Mouse (Mus musculus) liver, adult 2 months (tissue): ENCODE data around the gene Chga. TPM values are rescaled to one million over a fixed set of nuclear protein-coding genes. Genes with fewer than 3 reads are reported as not detected.
A peak's percentile ranks its signal among the peaks of the same experiment; 100 is the strongest.

ENCODE experiments used
- DNase-seq: peaks from one replicate; pipeline ENCODE4 v3.0.0-alpha.2; 2011; ENCODE audit warnings: low read depth, low spot score; ENCODE audit errors: extremely low read depth
- H3K27ac ChIP-seq: fragments of 200-500 bp; replicated peaks from 2 replicates; pipeline ENCODE4 v1.5.1; 2012; ENCODE audit warnings: low read depth, mild to moderate bottlenecking, control low read depth, inconsistent platforms, low read length; ENCODE audit not compliant: insufficient read depth
- H3K27me3 ChIP-seq: fragments of 200-500 bp; 2 replicates; pipeline ENCODE4 v1.6.1; 2012; ENCODE audit warnings: mild to moderate bottlenecking, moderate library complexity, low read length, inconsistent platforms; ENCODE audit not compliant: control insufficient read depth, insufficient read depth
- H3K36me3 ChIP-seq: fragments of 200-500 bp; 2 replicates; pipeline ENCODE4 v1.6.1; 2012; ENCODE audit warnings: low read length, inconsistent platforms; ENCODE audit not compliant: control insufficient read depth, insufficient read depth
- H3K4me1 ChIP-seq: fragments of 200-500 bp; 2 replicates; pipeline ENCODE4 v1.6.1; 2011; ENCODE audit warnings: low read length; ENCODE audit not compliant: control insufficient read depth, insufficient read depth
- H3K4me3 ChIP-seq: fragments of 200-500 bp; 2 replicates; pipeline ENCODE4 v1.5.1; 2011; ENCODE audit warnings: low read depth, mild to moderate bottlenecking, control low read depth, low read length, moderate library complexity; ENCODE audit not compliant: insufficient read depth
- H3K79me2 ChIP-seq: fragments of 200-500 bp; 2 replicates; pipeline ENCODE4 v1.6.1; 2012; ENCODE audit warnings: inconsistent platforms, mild to moderate bottlenecking, low read length, moderate library complexity; ENCODE audit not compliant: control insufficient read depth, insufficient read depth
- H3K9ac ChIP-seq: fragments of 200-500 bp; 2 replicates; pipeline ENCODE4 v1.6.1; 2012; ENCODE audit warnings: low read depth, mild to moderate bottlenecking, control low read depth, inconsistent platforms, low read length
- CTCF ChIP-seq: fragments of 200-500 bp; IDR thresholded peaks from 2 replicates; pipeline ENCODE4 v1.5.1; 2011; ENCODE audit warnings: low read depth, low read length, control low read depth
- POLR2A ChIP-seq: fragments of 200-500 bp; IDR thresholded peaks from 2 replicates; pipeline ENCODE4 v1.6.1; 2011; ENCODE audit warnings: low read length, control low read depth; ENCODE audit not compliant: insufficient read depth; ENCODE audit errors: extremely low read depth
- WGBS: fragments of 180-500 bp; shearing (Covaris S2); methylation state at CpG from one replicate; pipeline ENCODE4 v1.1.7; 2018; 5-methylcytosine and 5-hydroxymethylcytosine counted together
- polyA plus RNA-seq: library from polyadenylated mRNA; depleted of rRNA; stranded (reverse); fragments of >200 nt; gene quantifications from 2 replicates; pipeline ENCODE4 v1.2.3, GENCODE M21; 2012
- total RNA-seq: library from RNA; depleted of rRNA; stranded (reverse); fragments of >200 nt; gene quantifications from 2 replicates; pipeline ENCODE4 v1.2.3, GENCODE M21; 2014

The Chga gene
- total and polyA plus RNA-seq, 2 experiments: not detected

DNA sequence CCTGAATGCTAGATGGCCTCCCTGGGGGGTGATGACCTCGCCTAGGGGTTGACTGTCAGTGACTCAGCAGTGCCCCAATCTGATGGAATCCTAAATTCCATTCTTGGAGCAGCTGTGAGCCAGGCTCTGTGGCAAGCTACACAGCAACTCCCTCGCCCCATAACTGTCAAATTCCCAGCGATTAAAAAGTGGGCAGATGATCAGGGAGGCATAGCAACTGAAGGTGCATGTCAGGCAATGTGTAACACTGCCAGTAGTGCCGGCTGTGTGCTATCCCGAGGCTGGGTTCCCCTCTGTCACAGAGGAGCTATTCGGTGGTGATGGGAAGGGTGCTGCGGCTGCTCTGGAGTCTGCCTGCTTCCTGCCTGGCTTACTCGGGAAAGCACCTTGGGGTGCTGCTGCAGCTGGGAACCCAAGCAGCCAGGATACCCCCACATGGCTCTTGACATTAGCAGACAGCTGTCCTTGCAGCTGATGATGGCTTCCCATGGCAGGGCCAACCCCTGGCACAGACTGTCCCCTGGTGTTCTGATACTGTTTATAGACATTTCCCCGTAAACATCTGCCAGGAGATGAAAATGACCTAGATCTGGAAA lies 31.6 kb downstream of the Chga start:
- H3K36me3 ChIP-seq: no peaks in the 10 kb centered on the region
- no peak for TF ChIP-seq POLR2A
- TF ChIP-seq CTCF: no peak

GRCm38 (mm10) chr12:102587106-102587505 lies 32.3 kb downstream of the Chga start:
- Histone ChIP-seq H3K36me3 (no peaks in the 10 kb centered on the region), H3K4me1 (no peaks in the 10 kb centered on the region)
- 91% methylated on average over 8 of the region's 8 CpGs for WGBS

More for the DNA sequence above, 31.6 kb downstream of the Chga start:
- DNase-seq: no peak
- no peak overlapping the region for H3K9ac ChIP-seq
- WGBS: 81% methylated on average over 9 of the region's 9 CpGs
- H3K27me3 ChIP-seq: no peaks in the 10 kb centered on the region
- H3K4me1 ChIP-seq: no peaks in the 10 kb centered on the region
- H3K27ac ChIP-seq: no peak overlapping the region
- no peaks in the 10 kb centered on the region for H3K79me2 ChIP-seq
- no peak overlapping the region for H3K4me3 ChIP-seq

GRCm38 (mm10) chr12:102590711-102591360 lies 36.1 kb downstream of the Chga start:
- H3K36me3 ChIP-seq: no peaks in the 10 kb centered on the region

More at GRCm38 (mm10) chr12:102587106-102587505, 32.3 kb downstream of the Chga start:
- H3K4me3 ChIP-seq: no peak overlapping the region
- no peaks in the 10 kb centered on the region for H3K79me2 ChIP-seq
- TF ChIP-seq POLR2A (no peak), CTCF (no peak)
- DNase-seq: no peak
- no peak overlapping the region for H3K9ac ChIP-seq
- H3K27me3 ChIP-seq: no peaks in the 10 kb centered on the region
- no peak overlapping the region for H3K27ac ChIP-seq

DNA sequence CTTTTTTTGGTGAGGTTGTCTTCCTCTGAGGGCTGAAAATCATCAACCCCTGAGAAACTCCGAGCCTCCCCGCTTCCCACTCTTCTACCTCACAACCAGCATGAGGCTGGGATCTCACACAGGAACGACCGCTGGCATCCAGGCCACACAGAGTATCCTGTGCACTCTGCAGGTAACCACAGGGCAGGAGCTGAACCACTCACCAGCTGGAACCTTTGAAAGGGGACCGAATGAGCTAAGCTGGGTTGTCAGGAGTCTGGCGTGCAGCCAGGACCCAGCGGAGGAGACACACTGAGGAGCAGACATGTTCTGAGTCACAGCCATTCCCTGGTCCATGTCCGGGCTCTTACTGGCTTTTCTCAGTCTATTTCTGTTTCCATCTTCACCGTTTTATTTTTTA lies 38.9 kb downstream of the Chga start:
- 91% methylated on average over 9 of the region's 9 CpGs for WGBS
- Histone ChIP-seq H3K27ac (no peak overlapping the region), H3K36me3 (no peaks in the 10 kb centered on the region), H3K79me2 (no peaks in the 10 kb centered on the region), H3K27me3 (no peaks in the 10 kb centered on the region), H3K4me1 (no peaks in the 10 kb centered on the region), H3K9ac (no peak overlapping the region), H3K4me3 (no peak overlapping the region)
- no peak for DNase-seq
- TF ChIP-seq POLR2A (no peak), CTCF (no peak)

More at GRCm38 (mm10) chr12:102590711-102591360, 36.1 kb downstream of the Chga start:
- H3K9ac ChIP-seq: no peak overlapping the region
- H3K4me1 ChIP-seq: no peaks in the 10 kb centered on the region
- H3K27ac ChIP-seq: no peak overlapping the region
- WGBS: 94% methylated on average over 17 of the region's 17 CpGs
- DNase-seq: no peak
- no peak overlapping the region for H3K4me3 ChIP-seq
- H3K79me2 ChIP-seq: no peaks in the 10 kb centered on the region
- TF ChIP-seq CTCF (no peak), POLR2A (no peak)
- no peaks in the 10 kb centered on the region for H3K27me3 ChIP-seq

GRCm38 (mm10) chr12:102594627-102595026 lies 39.9 kb downstream of the Chga start:
- DNase-seq: no peak
- Histone ChIP-seq H3K9ac (no peak overlapping the region), H3K27ac (no peak overlapping the region), H3K36me3 (no peaks in the 10 kb centered on the region), H3K4me3 (no peak overlapping the region), H3K4me1 (no peaks in the 10 kb centered on the region), H3K79me2 (no peaks in the 10 kb centered on the region; the same call in 1 of the 2 replicates), H3K27me3 (no peaks in the 10 kb centered on the region)
- 91% methylated on average over 9 of the region's 9 CpGs for WGBS
- TF ChIP-seq POLR2A (no peak), CTCF (no peak)

DNA sequence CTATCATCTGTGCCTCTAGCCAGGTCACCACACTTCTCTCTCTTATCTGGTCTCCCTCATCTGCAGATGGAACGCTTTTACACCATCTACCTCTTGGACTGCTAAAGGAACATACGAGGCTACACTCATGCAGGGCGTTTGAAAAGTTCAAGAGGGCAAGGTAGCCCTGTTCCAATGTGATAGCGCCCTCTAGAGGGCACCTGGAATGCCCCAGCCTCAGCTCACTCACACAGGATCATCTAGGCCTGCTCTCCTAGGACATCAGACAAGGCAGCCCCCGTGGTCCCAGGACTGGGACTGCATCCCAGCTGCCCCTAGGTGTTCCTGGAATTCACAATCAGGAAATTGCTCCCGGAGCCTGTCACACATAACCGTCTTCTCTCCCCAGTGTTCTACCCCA lies 41.6 kb downstream of the Chga start:
- H3K27me3 ChIP-seq: no peaks in the 10 kb centered on the region
- WGBS: 67% methylated on average over 7 of the region's 7 CpGs
- DNase-seq: no peak
- H3K27ac ChIP-seq: no peak overlapping the region
- no peaks in the 10 kb centered on the region for H3K4me1 ChIP-seq
- TF ChIP-seq CTCF (peak; percentile 77), POLR2A (no peak)
- H3K36me3 ChIP-seq: no peaks in the 10 kb centered on the region
- H3K79me2 ChIP-seq: no peaks in the 10 kb centered on the region; the same call in 1 of the 2 replicates
- no peak overlapping the region for H3K9ac ChIP-seq
- H3K4me3 ChIP-seq: no peak overlapping the region
